22 mouse cellular contexts compared by ENCODE assay signal in genomic region chrX:143044296-143044695, GRCm38 (mm10). TPM values are rescaled to one million over a fixed set of nuclear protein-coding genes. Genes with fewer than 3 reads are reported as not detected.
DNase-seq lines count a peak whose midpoint lies in the region; ATAC-seq and TF ChIP-seq lines count a peak whose summit lies in the region.
"Had no signal": no experiment of that assay in that cellular context is flagged by ENCODE, and none has a peak within 500 bp of the region (broad histone marks: within the 10 kb centered on the region; RNA-seq: fewer than 3 reads in every experiment).

No protein-coding gene starts in this region.

- ATAC-seq in liver, embryonic 11.5 days (replicated peaks; ENCODE audit: low FRiP score): peak; percentile 98
- ATAC-seq in megakaryocyte, adult 5-6 weeks (ENCODE audit: poor library complexity, severe bottlenecking): peak; percentile 45; the same call in 1 of the 2 replicates
- no peak for ATAC-seq in forebrain, embryonic 15.5 days (replicated peaks)
- ATAC-seq: hindbrain, embryonic 16.5 days; intestine, embryonic 16.5 days had no signal

- no peaks in the 10 kb centered on the region for H3K27me3 ChIP-seq in MEL (ENCODE audit: control insufficient read depth in 1 of 2, insufficient read depth in 2 of 2, low read length in 2 of 2)
- no peaks in the 10 kb centered on the region; the same call in 1 of the 2 replicates for H3K27me3 ChIP-seq in liver, embryonic 11.5 days (replicated peaks; ENCODE audit: control insufficient read depth, insufficient read depth, low read length)
- no peaks in the 10 kb centered on the region for H3K27me3 ChIP-seq in forebrain, embryonic 15.5 days
- H3K27me3 ChIP-seq: embryonic facial prominence, embryonic 15.5 days had no signal

- no peak overlapping the region for H3K27ac ChIP-seq in MEL (ENCODE audit: control insufficient read depth, low read depth, low read length)
- H3K27ac ChIP-seq in liver, embryonic 11.5 days (ENCODE audit: low read depth, low read length): peak overlapping the region; percentile 44; the same call in 1 of the 2 replicates
- no peak overlapping the region for H3K27ac ChIP-seq in forebrain, embryonic 15.5 days (replicated peaks)
- H3K27ac ChIP-seq: embryonic facial prominence, embryonic 15.5 days; forebrain, embryonic 12.5 days; heart, adult 2 months; limb, embryonic 12.5 days; neural tube, embryonic 13.5 days had no signal

- TF ChIP-seq POLR2A in MEL (IDR thresholded peaks at IDR 0.05; ENCODE audit: control insufficient read depth in 1 of 2, insufficient read depth in 1 of 2, low read depth in 1 of 2, low read length in 2 of 2, poor library complexity in 1 of 2): no peak
- TF ChIP-seq POLR2A in lung, adult 2 months (IDR thresholded peaks at IDR 0.05; ENCODE audit: borderline replicate concordance, extremely low read depth, low read depth, low read length): no peak

- WGBS in liver, embryonic 11.5 days: 67% methylated on average over 4 of the region's 4 CpGs
- WGBS in lung, adult 2 months: 86% methylated on average over 4 of the region's 4 CpGs
- WGBS in forebrain, embryonic 15.5 days: 95% methylated on average over 4 of the region's 4 CpGs

- TF ChIP-seq RAD21 in MEL (IDR thresholded peaks at IDR 0.05; ENCODE audit: low read depth, low read length): no peak

- H3K79me2 ChIP-seq in MEL (ENCODE audit: control insufficient read depth, insufficient read depth, low read length, poor library complexity): no peaks in the 10 kb centered on the region

- no peaks in the 10 kb centered on the region; a peak in 1 of 4 replicates for H3K4me1 ChIP-seq in MEL (ENCODE audit: control insufficient read depth in 1 of 2, insufficient read depth in 2 of 2, low read length in 2 of 2)
- H3K4me1 ChIP-seq in liver, embryonic 11.5 days (replicated peaks; ENCODE audit: control insufficient read depth, insufficient read depth, low read length): 0 out of 2 replicates have a peak, but pooled peaks cover 2% of the 10 kb centered on the region
- H3K4me1 ChIP-seq in lung, adult 2 months (ENCODE audit: control insufficient read depth, insufficient read depth, low read length): no peaks in the 10 kb centered on the region
- no peaks in the 10 kb centered on the region for H3K4me1 ChIP-seq in forebrain, embryonic 15.5 days
- H3K4me1 ChIP-seq: embryonic facial prominence, embryonic 15.5 days; forebrain, embryonic 12.5 days; limb, embryonic 12.5 days; neural tube, embryonic 13.5 days had no signal

- H3K9ac ChIP-seq in MEL (ENCODE audit: control insufficient read depth, low read depth, low read length, poor library complexity, severe bottlenecking): no peak overlapping the region
- H3K9ac ChIP-seq in liver, embryonic 11.5 days (ENCODE audit: low read depth, low read length): no peak overlapping the region
- no peak overlapping the region for H3K9ac ChIP-seq in forebrain, embryonic 15.5 days (replicated peaks)
- H3K9ac ChIP-seq: embryonic facial prominence, embryonic 15.5 days; forebrain, embryonic 12.5 days; limb, embryonic 12.5 days; neural tube, embryonic 13.5 days had no signal

- peak; percentile 62 for DNase-seq in MEL (ENCODE audit: low read depth, low spot score)
- peak; percentile 69 for DNase-seq in c-Kit-positive CD71-positive TER-119-negative erythroid progenitor cells, embryonic 14.5 days (ENCODE audit: low read depth)
- no peak for DNase-seq in liver, embryonic 11.5 days (ENCODE audit: low spot score)
- DNase-seq in lung, adult 2 months: no peak
- DNase-seq in cerebellum, postnatal 4 days (ENCODE audit: low spot score in 2 of 2): no peak
- DNase-seq: B cell, adult 2 months; cerebellum, postnatal 10 days; gastrocnemius, postnatal 10 days; heart, adult 2 months; heart, postnatal 4 days; midbrain, embryonic 14.5 days; right cerebral cortex, adult 18-20 months; thymus, postnatal 4 days had no signal

- H3K4me3 ChIP-seq in MEL (ENCODE audit: control insufficient read depth in 1 of 2, insufficient read depth in 1 of 2, low read depth in 2 of 2, low read length in 2 of 2): no peak overlapping the region
- H3K4me3 ChIP-seq in liver, embryonic 11.5 days (ENCODE audit: low read depth, low read length): no peak overlapping the region
- H3K4me3 ChIP-seq in lung, adult 2 months (replicated peaks; ENCODE audit: extremely low read depth, low read depth, low read length): no peak overlapping the region
- no peak overlapping the region for H3K4me3 ChIP-seq in forebrain, embryonic 15.5 days
- H3K4me3 ChIP-seq: embryonic facial prominence, embryonic 15.5 days; forebrain, embryonic 12.5 days; heart, adult 2 months; limb, embryonic 12.5 days; neural tube, embryonic 13.5 days had no signal

- TF ChIP-seq EP300 in MEL (IDR thresholded peaks at IDR 0.05; ENCODE audit: low read depth in 1 of 2, low read length in 2 of 2): no peak

- no peaks in the 10 kb centered on the region for H3K36me3 ChIP-seq in MEL (ENCODE audit: control insufficient read depth in 1 of 2, insufficient read depth in 2 of 2, low read length in 2 of 2)
- H3K36me3 ChIP-seq in liver, embryonic 11.5 days (ENCODE audit: control insufficient read depth, insufficient read depth, low read length): no peaks in the 10 kb centered on the region
- no peaks in the 10 kb centered on the region for H3K36me3 ChIP-seq in forebrain, embryonic 15.5 days
- H3K36me3 ChIP-seq: embryonic facial prominence, embryonic 15.5 days; forebrain, embryonic 12.5 days; limb, embryonic 12.5 days; neural tube, embryonic 13.5 days had no signal

- TF ChIP-seq CTCF in MEL (IDR thresholded peaks at IDR 0.05 in 2 of 3, conservative IDR thresholded peaks at IDR 0.05 in 1 of 3; ENCODE audit: control insufficient read depth in 1 of 3, insufficient read depth in 1 of 3, low read depth in 2 of 3, low read length in 3 of 3, poor library complexity in 1 of 3, severe bottlenecking in 1 of 3): no peak
- no peak for TF ChIP-seq CTCF in lung, adult 2 months (IDR thresholded peaks at IDR 0.05; ENCODE audit: insufficient read depth, low read length)

- H3K9me3 ChIP-seq in MEL (replicated peaks; ENCODE audit: insufficient read depth, low read length): no peaks in the 10 kb centered on the region
- H3K9me3 ChIP-seq in liver, embryonic 11.5 days (ENCODE audit: control insufficient read depth, low read length): no peaks in the 10 kb centered on the region
- H3K9me3 ChIP-seq in forebrain, embryonic 15.5 days: no peaks in the 10 kb centered on the region
- H3K9me3 ChIP-seq: embryonic facial prominence, embryonic 15.5 days; forebrain, embryonic 12.5 days; limb, embryonic 12.5 days; neural tube, embryonic 13.5 days had no signal

- no peak overlapping the region for H3K4me2 ChIP-seq in liver, embryonic 11.5 days
- H3K4me2 ChIP-seq in forebrain, embryonic 15.5 days (replicated peaks): no peak overlapping the region
- H3K4me2 ChIP-seq: embryonic facial prominence, embryonic 15.5 days; forebrain, embryonic 12.5 days; limb, embryonic 12.5 days; neural tube, embryonic 13.5 days had no signal

TF ChIP-seq in MEL, 35 proteins besides CTCF, POLR2A, EP300 and RAD21:
- TF ChIP-seq JUND (IDR thresholded peaks at IDR 0.05; ENCODE audit: low read depth, low read length) (no peak), TAL1 (IDR thresholded peaks at IDR 0.05; ENCODE audit: low read length) (no peak), POLR2AphosphoS2 (IDR thresholded peaks at IDR 0.05; ENCODE audit: low read length) (no peak), BHLHE40 (IDR thresholded peaks at IDR 0.05; ENCODE audit: borderline replicate concordance, low read depth, low read length) (no peak), ZMIZ1 (IDR thresholded peaks at IDR 0.05; ENCODE audit: low read depth, low read length) (no peak), ZC3H11A (IDR thresholded peaks at IDR 0.05; ENCODE audit: low read depth, low read length) (no peak), UBTF (IDR thresholded peaks at IDR 0.05; ENCODE audit: borderline replicate concordance, insufficient read depth, low read depth, low read length) (no peak), CHD2 (IDR thresholded peaks at IDR 0.05; ENCODE audit: low read length) (no peak), E2F4 (IDR thresholded peaks at IDR 0.05; ENCODE audit: borderline replicate concordance, low read depth, low read length) (no peak), ELF1 (IDR thresholded peaks at IDR 0.05; ENCODE audit: low read depth, low read length) (no peak), NELFE (IDR thresholded peaks at IDR 0.05; ENCODE audit: low read depth, low read length) (no peak), POLR2AphosphoS5 (IDR thresholded peaks at IDR 0.05; ENCODE audit: borderline replicate concordance, low read depth, low read length) (no peak)

RNA-seq across cellular contexts. Expression of gene Rtl9, which starts 55.1 kb away (rescaled TPM):
- not detected in 2 replicates for total RNA-seq in MEL (2012; rRNA removed)
- polyA plus RNA-seq in MEL (2012; ENCODE audit: insufficient read depth in 1 of 2, insufficient read length in 2 of 2, low read depth in 1 of 2, low replicate concordance in 2 of 2, missing spikeins in 1 of 2): not detected
- 0.07 and 0.21 TPM in 2 replicates for polyA plus RNA-seq in liver, embryonic 11.5 days (2014; fragmentation: Nextera tagmentation; extraction: Ambion mirVana)
- total RNA-seq in megakaryocyte, adult 5-6 weeks (2015): not detected in 2 replicates
- not detected in 2 replicates for total RNA-seq in megakaryocyte, adult 5-6 weeks (2017)
- polyA plus RNA-seq in lung, adult 2 months (2012; rRNA removed): 0.17 and 0.37 TPM in 2 replicates
- polyA plus RNA-seq in forebrain, embryonic 15.5 days (2015; fragmentation: Nextera tagmentation; extraction: Ambion mirVana): 0.43 and 0.55 TPM in 2 replicates
- polyA plus RNA-seq: heart, embryonic 14.5 days had no signal

Comparison
In these comparisons a context has a peak if more than half of its experiments do, and no peak if none do; other contexts are left out.
1. DNase-seq: peak in MEL (single experiment) and c-Kit-positive CD71-positive TER-119-negative erythroid progenitor cells, embryonic 14.5 days (single experiment); none in liver, embryonic 11.5 days (single experiment), lung, adult 2 months (single experiment) and cerebellum, postnatal 4 days (0 of 2).